Mouse (Mus musculus) stomach, embryonic 16.5 days (tissue): ENCODE results near the gene Acvrl1. TPM values are rescaled to one million over a fixed set of nuclear protein-coding genes. Genes with fewer than 3 reads are reported as not detected.

ENCODE experiments used
- ATAC-seq: fragments of 200-750 bp; cut with Nextera tagmentation; 2 replicates; pipeline ENCODE4 v1.8.0; 2017; ENCODE audit warnings: moderate number of reproducible peaks, moderate TSS enrichment; ENCODE audit not compliant: insufficient read depth, low FRiP score
- H3K27ac ChIP-seq: fragments of 300-500 bp; sonication (generic); 2 replicates; pipeline ENCODE4 v1.5.1; 2014; ENCODE audit warnings: low read length
- H3K27me3 ChIP-seq: fragments of 300-500 bp; sonication (generic); 2 replicates; pipeline ENCODE4 v1.6.1; 2014; ENCODE audit warnings: low read length, control low read depth, mixed read lengths; ENCODE audit not compliant: control insufficient read depth, insufficient read depth
- H3K36me3 ChIP-seq: fragments of 300-500 bp; sonication (generic); 2 replicates; pipeline ENCODE4 v1.6.1; 2014; ENCODE audit warnings: low read length; ENCODE audit not compliant: control insufficient read depth, insufficient read depth
- H3K4me1 ChIP-seq: fragments of 300-500 bp; sonication (generic); 2 replicates; pipeline ENCODE4 v1.6.1; 2014; ENCODE audit warnings: low read length, control low read depth, mixed read lengths; ENCODE audit not compliant: control insufficient read depth, insufficient read depth
- H3K4me2 ChIP-seq: fragments of 300-500 bp; sonication (generic); 2 replicates; pipeline ENCODE4 v1.6.1; 2014; ENCODE audit warnings: low read depth, low read length, mixed read lengths
- H3K4me3 ChIP-seq: fragments of 300-500 bp; sonication (generic); replicated peaks from 2 replicates; pipeline ENCODE4 v1.5.1; 2014; ENCODE audit warnings: mild to moderate bottlenecking, low read length
- H3K9ac ChIP-seq: fragments of 300-500 bp; sonication (generic); 2 replicates; pipeline ENCODE4 v1.6.1; 2014; ENCODE audit warnings: low read length
- H3K9me3 ChIP-seq: fragments of 300-500 bp; sonication (generic); replicated peaks from 2 replicates; pipeline ENCODE4 v1.6.1; 2016; ENCODE audit warnings: low read length, control low read depth; ENCODE audit not compliant: control insufficient read depth
- WGBS: fragments of 180-500 bp; shearing (Covaris S2); extraction: QIAGEN DNeasy Blood & Tissue Kit; methylation state at CpG from one replicate; pipeline ENCODE4 v1.1.7; 2014; 5-methylcytosine and 5-hydroxymethylcytosine counted together
- polyA plus RNA-seq: library from polyadenylated mRNA; unstranded; fragments of >200 nt; fragmentation: Nextera tagmentation; extraction: Ambion mirVana; gene quantifications from 2 replicates; pipeline ENCODE4 v1.2.1, GENCODE M21; 2015

The Acvrl1 gene
- polyA plus RNA-seq, 1 experiment from 2014 or later = 34.9 TPM

DNA sequence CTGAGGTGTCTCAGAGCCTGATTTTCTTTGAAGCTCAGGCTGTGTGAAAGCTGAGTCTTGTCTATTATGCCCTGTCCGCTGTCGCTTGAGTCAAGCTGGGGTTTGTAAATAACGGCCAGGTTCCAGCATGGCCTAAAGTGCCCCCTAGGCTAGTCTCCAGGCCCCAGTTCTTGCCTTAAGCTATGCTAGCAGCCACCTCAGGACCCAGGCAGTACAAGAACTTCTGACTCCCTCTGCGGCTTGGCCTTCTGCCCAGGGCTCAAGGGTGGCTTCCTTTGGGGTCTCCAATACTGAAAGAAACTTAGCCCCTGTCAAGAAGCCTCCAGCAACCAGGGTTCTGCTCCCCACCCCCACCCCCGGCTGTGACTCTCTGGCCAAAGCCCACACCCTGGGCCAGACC is 15.9 kb downstream of the Acvrl1 start:
- H3K9ac ChIP-seq = no peak overlapping the region

DNA sequence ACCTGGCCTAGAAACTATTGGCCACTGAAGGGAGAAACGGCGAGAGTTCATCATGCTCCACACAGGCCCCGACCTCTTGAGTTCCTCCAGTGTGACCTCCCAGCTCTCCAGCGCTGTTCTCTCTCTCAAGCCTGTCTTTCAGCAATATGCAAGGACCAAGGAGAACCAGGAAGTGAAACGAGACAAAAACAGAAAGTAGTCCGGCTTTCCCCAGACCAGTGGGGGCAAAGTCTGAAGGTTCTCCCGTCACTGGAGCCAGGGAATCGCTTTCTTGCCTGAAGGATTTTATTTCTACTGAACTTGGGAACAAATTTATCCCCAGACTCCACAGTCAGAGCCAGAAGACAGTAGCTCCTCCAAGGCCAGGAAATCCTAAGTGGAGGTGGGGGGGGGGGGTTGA is 16.5 kb downstream of the Acvrl1 start:
- Histone ChIP-seq H3K9me3 (no peaks in the 10 kb centered on the region), H3K27me3 (no peaks in the 10 kb centered on the region), H3K9ac (peak overlapping the region; percentile 57), H3K36me3 (no peaks in the 10 kb centered on the region), H3K4me1 (peaks cover 66% of the 10 kb centered on the region), H3K4me3 (peak overlapping the region; percentile 15; the same call in 1 of the 2 replicates), H3K4me2 (peak overlapping the region; percentile 47), H3K27ac (peak overlapping the region; percentile 84)
- 67% methylated on average over 8 of the region's 8 CpGs for WGBS
- ATAC-seq = no peak

More for the DNA sequence above, 15.9 kb downstream of the Acvrl1 start:
- Histone ChIP-seq H3K4me2 (peak overlapping the region; percentile 7; the same call in 1 of the 2 replicates), H3K36me3 (no peaks in the 10 kb centered on the region), H3K9me3 (no peaks in the 10 kb centered on the region), H3K4me3 (no peak overlapping the region), H3K27ac (peak overlapping the region; percentile 84), H3K27me3 (no peaks in the 10 kb centered on the region), H3K4me1 (peaks cover 72% of the 10 kb centered on the region)
- WGBS = 78% methylated on average over 5 of the region's 5 CpGs
- ATAC-seq = no peak

GRCm38 (mm10) chr15:101145424-101146099 is 17.2 kb downstream of the Acvrl1 start:
- peak; percentile 96 for ATAC-seq
- Histone ChIP-seq H3K27ac (peak overlapping the region; percentile 94), H3K4me3 (peak overlapping the region; percentile 23; the same call in 1 of the 2 replicates), H3K9ac (peak overlapping the region; percentile 58), H3K36me3 (no peaks in the 10 kb centered on the region), H3K9me3 (no peaks in the 10 kb centered on the region), H3K4me1 (peaks cover 58% of the 10 kb centered on the region), H3K4me2 (peak overlapping the region; percentile 47), H3K27me3 (no peaks in the 10 kb centered on the region)
- WGBS = 5% methylated on average over 19 of the region's 19 CpGs

GRCm38 (mm10) chr15:101146100-101146965 is 18.0 kb downstream of the Acvrl1 start:
- H3K4me3 ChIP-seq = no peak overlapping the region
- peak overlapping the region; percentile 94 for H3K27ac ChIP-seq
- H3K4me1 ChIP-seq = peaks cover 53% of the 10 kb centered on the region
- H3K4me2 ChIP-seq = peak overlapping the region; percentile 47
- no peak for ATAC-seq
- no peaks in the 10 kb centered on the region for H3K27me3 ChIP-seq
- 57% methylated on average over 15 of the region's 15 CpGs for WGBS
- H3K36me3 ChIP-seq = no peaks in the 10 kb centered on the region
- H3K9ac ChIP-seq = peak overlapping the region; percentile 58
- no peaks in the 10 kb centered on the region for H3K9me3 ChIP-seq

GRCm38 (mm10) chr15:101147115-101147909 is 19.0 kb downstream of the Acvrl1 start:
- H3K9ac ChIP-seq = peak overlapping the region; percentile 23; the same call in 1 of the 2 replicates
- no peaks in the 10 kb centered on the region for H3K27me3 ChIP-seq
- ATAC-seq = no peak
- H3K27ac ChIP-seq = peak overlapping the region; percentile 94; the same call in 1 of the 2 replicates
- H3K9me3 ChIP-seq = no peaks in the 10 kb centered on the region
- H3K4me2 ChIP-seq = no peak overlapping the region
- H3K4me3 ChIP-seq = no peak overlapping the region
- peaks cover 53% of the 10 kb centered on the region for H3K4me1 ChIP-seq
- WGBS = 65% methylated on average over 16 of the region's 16 CpGs
- H3K36me3 ChIP-seq = no peaks in the 10 kb centered on the region

DNA sequence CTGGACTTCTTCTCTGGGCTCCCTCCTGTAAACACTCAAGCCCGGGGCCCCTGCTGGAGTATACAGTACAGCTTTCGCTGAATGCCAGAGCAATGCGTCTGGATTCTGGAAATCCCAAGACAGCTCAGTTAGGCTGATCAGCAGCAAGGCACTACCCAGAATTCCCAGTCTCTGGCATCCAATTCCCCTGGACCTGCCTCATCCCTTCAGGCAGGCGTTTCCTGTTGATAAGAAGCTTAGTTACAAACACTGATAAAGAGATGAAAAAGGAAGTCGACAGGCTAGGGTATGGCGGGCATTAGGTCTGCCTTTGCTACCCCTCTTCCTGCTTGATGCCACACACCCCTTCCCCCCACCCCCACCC is 19.6 kb downstream of the Acvrl1 start:
- no peaks in the 10 kb centered on the region for H3K27me3 ChIP-seq
- peaks cover 49% of the 10 kb centered on the region for H3K4me1 ChIP-seq
- H3K27ac ChIP-seq = peak overlapping the region; percentile 31
- no peaks in the 10 kb centered on the region for H3K36me3 ChIP-seq
- H3K9ac ChIP-seq = 0 out of 2 replicates have a peak overlapping the region, but pooled peaks have one; percentile 23
- no peak overlapping the region for H3K4me2 ChIP-seq
- no peak overlapping the region for H3K4me3 ChIP-seq
- WGBS = 16% methylated on average over 6 of the region's 6 CpGs
- H3K9me3 ChIP-seq = no peaks in the 10 kb centered on the region
- ATAC-seq = no peak

DNA sequence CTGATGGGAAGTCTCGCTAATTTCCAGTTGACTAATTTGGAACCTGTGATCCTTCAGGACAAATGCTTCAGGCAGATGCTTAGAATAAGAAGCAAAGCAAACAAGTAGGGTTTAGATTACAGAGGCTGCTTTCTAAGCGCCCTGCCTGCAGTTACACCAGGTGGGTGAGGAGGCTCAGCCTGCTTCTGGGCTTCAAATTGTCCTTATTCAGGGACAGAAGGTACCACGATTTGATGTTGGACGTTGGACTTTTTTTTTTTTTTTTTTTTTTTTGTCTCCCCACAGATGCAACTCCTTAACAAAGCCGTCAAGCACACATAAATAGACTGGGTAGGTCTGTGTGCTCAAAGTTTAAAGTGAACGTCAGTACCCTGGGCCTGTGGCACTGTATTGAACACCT is 20.3 kb downstream of the Acvrl1 start:
- no peak overlapping the region for H3K27ac ChIP-seq
- H3K4me2 ChIP-seq = no peak overlapping the region
- H3K4me3 ChIP-seq = no peak overlapping the region
- peaks cover 42% of the 10 kb centered on the region for H3K4me1 ChIP-seq
- no peaks in the 10 kb centered on the region for H3K36me3 ChIP-seq
- no peaks in the 10 kb centered on the region for H3K27me3 ChIP-seq
- H3K9ac ChIP-seq = no peak overlapping the region
- H3K9me3 ChIP-seq = no peaks in the 10 kb centered on the region
- ATAC-seq = no peak
- WGBS = 50% methylated on average over 6 of the region's 6 CpGs

- H3K9ac ChIP-seq = no peak overlapping the region
- H3K9me3 ChIP-seq = no peaks in the 10 kb centered on the region
- no peaks in the 10 kb centered on the region for H3K27me3 ChIP-seq
- no peak overlapping the region for H3K27ac ChIP-seq
- H3K4me2 ChIP-seq = no peak overlapping the region
- no peak overlapping the region for H3K4me3 ChIP-seq
- 65% methylated on average over 9 of the region's 9 CpGs for WGBS
- no peaks in the 10 kb centered on the region for H3K36me3 ChIP-seq
- H3K4me1 ChIP-seq = peaks cover 20% of the 10 kb centered on the region
- no peak for ATAC-seq
These were observed 23.3 kb downstream of the Acvrl1 start for GRCm38 (mm10) chr15:101151409-101152261.
